Comparison of ENCODE assay signal across 9 mouse cellular contexts in genomic region chr4:155163320-155163651, GRCm38 (mm10). TPM values are rescaled to one million over a fixed set of nuclear protein-coding genes. Genes with fewer than 3 reads are reported as not detected.
DNase-seq lines count a peak whose midpoint lies in the region; ATAC-seq and TF ChIP-seq lines count a peak whose summit lies in the region.
"Had no signal": no experiment of that assay in that cellular context is flagged by ENCODE, and none has a peak within 500 bp of the region (broad histone marks: within the 10 kb centered on the region; RNA-seq: fewer than 3 reads in every experiment).

No protein-coding gene starts in this region.

- ATAC-seq in heart, embryonic 15.5 days (replicated peaks; ENCODE audit: insufficient number of reproducible peaks, insufficient read depth, low FRiP score, low read depth) = no peak
- ATAC-seq in limb, embryonic 13.5 days (ENCODE audit: low FRiP score, low read depth) = 0 out of 2 replicates have a peak, but pooled peaks have one; percentile 16
- peak; percentile 64 for ATAC-seq in stomach, postnatal 0 days (ENCODE audit: low FRiP score, low TSS enrichment)

- H3K27me3 ChIP-seq in heart, embryonic 15.5 days = no peaks in the 10 kb centered on the region
- H3K27me3 ChIP-seq in thymus, adult 2 months (ENCODE audit: control insufficient read depth, insufficient read depth, low read length) = no peaks in the 10 kb centered on the region
- no peaks in the 10 kb centered on the region for H3K27me3 ChIP-seq in limb, embryonic 13.5 days
- no peaks in the 10 kb centered on the region for H3K27me3 ChIP-seq in stomach, postnatal 0 days (ENCODE audit: control insufficient read depth, insufficient read depth, low read length)

- no peak overlapping the region for H3K4me3 ChIP-seq in heart, embryonic 15.5 days
- H3K4me3 ChIP-seq in thymus, adult 2 months (ENCODE audit: control insufficient read depth, insufficient read depth, low read length) = no peak overlapping the region
- H3K4me3 ChIP-seq in limb, embryonic 13.5 days = no peak overlapping the region
- no peak overlapping the region for H3K4me3 ChIP-seq in stomach, postnatal 0 days (ENCODE audit: low read depth, low read length)

- no peak for TF ChIP-seq EP300 in stomach, postnatal 0 days (optimal IDR thresholded peaks at IDR 0.05)

- TF ChIP-seq POLR2A in thymus, adult 2 months (IDR thresholded peaks at IDR 0.05; ENCODE audit: control insufficient read depth, extremely low read depth, insufficient read depth, low read length, poor library complexity) = no peak

- H3K9ac ChIP-seq in heart, embryonic 15.5 days = no peak overlapping the region
- H3K9ac ChIP-seq in limb, embryonic 13.5 days = no peak overlapping the region
- H3K9ac ChIP-seq in stomach, postnatal 0 days (ENCODE audit: low read length) = peak overlapping the region; percentile 31

- H3K27ac ChIP-seq in heart, embryonic 15.5 days = peak overlapping the region; percentile 85; the same call in 1 of the 2 replicates
- H3K27ac ChIP-seq in thymus, adult 2 months (ENCODE audit: control insufficient read depth, insufficient read depth, low read length) = peak overlapping the region; percentile 89
- H3K27ac ChIP-seq in limb, embryonic 13.5 days = 0 out of 2 replicates have a peak overlapping the region, but pooled peaks have one; percentile 6
- peak overlapping the region; percentile 76 for H3K27ac ChIP-seq in stomach, postnatal 0 days (replicated peaks)

- 43% methylated on average over 4 of the region's 4 CpGs for WGBS in heart, embryonic 15.5 days
- WGBS in thymus, adult 2 months = 6% methylated on average over 4 of the region's 4 CpGs
- 48% methylated on average over 4 of the region's 4 CpGs for WGBS in limb, embryonic 13.5 days
- WGBS in stomach, postnatal 0 days = 37% methylated on average over 4 of the region's 4 CpGs

- peaks cover 15% of the 10 kb centered on the region for H3K36me3 ChIP-seq in heart, embryonic 15.5 days
- H3K36me3 ChIP-seq in thymus, adult 2 months (ENCODE audit: control insufficient read depth, insufficient read depth, low read length) = peaks cover 10% of the 10 kb centered on the region
- peaks cover 22% of the 10 kb centered on the region for H3K36me3 ChIP-seq in limb, embryonic 13.5 days
- peaks cover 11% of the 10 kb centered on the region for H3K36me3 ChIP-seq in stomach, postnatal 0 days (ENCODE audit: control insufficient read depth, insufficient read depth, low read length)

- DNase-seq in heart, adult 11 months = no peak
- no peak for DNase-seq in thymus, adult 2 months
- DNase-seq in thymus, adult 18-20 months = no peak
- DNase-seq in stomach, postnatal 0 days (ENCODE audit: low spot score) = peak; percentile 72
- no peak for DNase-seq in c-Kit-positive CD71-positive TER-119-positive erythroid progenitor cells, embryonic 14.5 days (ENCODE audit: low spot score)
- DNase-seq in testis, postnatal 14 days (ENCODE audit: low spot score) = no peak
- DNase-seq: heart, postnatal 10 days had no signal

- H3K4me1 ChIP-seq in heart, embryonic 15.5 days (replicated peaks) = peaks cover 85% of the 10 kb centered on the region
- peaks cover 54% of the 10 kb centered on the region for H3K4me1 ChIP-seq in thymus, adult 2 months (replicated peaks; ENCODE audit: control insufficient read depth, insufficient read depth, low read length)
- peaks cover 90% of the 10 kb centered on the region for H3K4me1 ChIP-seq in limb, embryonic 13.5 days
- H3K4me1 ChIP-seq in stomach, postnatal 0 days (replicated peaks; ENCODE audit: control insufficient read depth, insufficient read depth) = peaks cover 24% of the 10 kb centered on the region

- H3K4me2 ChIP-seq in heart, embryonic 15.5 days = no peak overlapping the region
- no peak overlapping the region for H3K4me2 ChIP-seq in limb, embryonic 13.5 days (replicated peaks)
- H3K4me2 ChIP-seq in stomach, postnatal 0 days (replicated peaks; ENCODE audit: low read depth) = 0 out of 2 replicates have a peak overlapping the region, but pooled peaks have one; percentile 5

- H3K9me3 ChIP-seq in heart, embryonic 15.5 days (replicated peaks) = no peaks in the 10 kb centered on the region
- H3K9me3 ChIP-seq in limb, embryonic 13.5 days = no peaks in the 10 kb centered on the region
- H3K9me3 ChIP-seq in stomach, postnatal 0 days (ENCODE audit: control insufficient read depth, low read length) = no peaks in the 10 kb centered on the region

- TF ChIP-seq CTCF in thymus, adult 2 months (IDR thresholded peaks at IDR 0.05; ENCODE audit: borderline replicate concordance, control insufficient read depth, extremely low read depth, insufficient read depth, low read length, poor library complexity) = no peak
- no peak for TF ChIP-seq CTCF in stomach, postnatal 0 days (IDR thresholded peaks at IDR 0.05; ENCODE audit: low read depth)

RNA-seq across cellular contexts. Expression of gene Ski, which starts 59.1 kb away (rescaled TPM):
- 11.0 and 13.6 TPM in 2 replicates for polyA plus RNA-seq in heart, embryonic 15.5 days (2015; fragmentation: Nextera tagmentation; extraction: Ambion mirVana)
- 70.5 and 79.5 TPM in 2 replicates for polyA plus RNA-seq in thymus, adult 2 months (2012; rRNA removed)
- 24.4 and 24.8 TPM in 2 replicates for polyA plus RNA-seq in limb, embryonic 13.5 days (2015; fragmentation: Nextera tagmentation; extraction: Ambion mirVana)
- 9.7 and 10.8 TPM in 2 replicates for polyA plus RNA-seq in stomach, postnatal 0 days (2015; fragmentation: Nextera tagmentation; extraction: Ambion mirVana)

Comparison
In these comparisons a context has a peak if more than half of its experiments do, and no peak if none do; other contexts are left out.
1. H3K27ac ChIP-seq: peak in every context shown above with its lines; median percentile 89 in thymus, adult 2 months; 85 in heart, embryonic 15.5 days; 76 in stomach, postnatal 0 days; 6 in limb, embryonic 13.5 days.